Mouse (Mus musculus) kidney, adult 18-20 months (tissue): ENCODE measurements around the gene Ints6.
"Not testable (repeated sequence)": the region's sequence is repeated elsewhere in the genome, so short reads cannot be mapped to it uniquely, and the experiment has no call there.

ENCODE experiments used
- DNase-seq: peaks from one replicate; pipeline ENCODE4 v3.0.0; 2021

Gene Ints6

DNA sequence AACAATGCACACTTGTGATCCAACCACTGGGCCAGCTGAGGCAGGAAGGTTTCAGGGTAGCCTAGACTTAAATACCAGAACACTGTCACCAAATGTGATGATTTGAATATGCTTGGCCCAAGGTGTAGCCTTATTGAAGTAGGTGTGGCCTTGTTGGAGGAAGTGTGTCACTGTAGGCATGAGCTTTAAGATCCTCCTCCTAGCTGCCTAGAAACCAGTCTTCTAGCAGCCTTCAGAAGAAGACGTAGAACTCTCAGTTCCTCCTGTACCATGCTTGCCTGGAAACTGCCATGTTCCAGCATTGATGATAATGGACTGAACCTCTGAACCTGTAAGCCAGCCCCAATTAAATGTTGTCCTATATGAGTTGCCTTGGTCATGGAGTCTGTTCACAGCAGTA, 25.3 kb downstream of the Ints6 start:
- no peak for DNase-seq

DNA sequence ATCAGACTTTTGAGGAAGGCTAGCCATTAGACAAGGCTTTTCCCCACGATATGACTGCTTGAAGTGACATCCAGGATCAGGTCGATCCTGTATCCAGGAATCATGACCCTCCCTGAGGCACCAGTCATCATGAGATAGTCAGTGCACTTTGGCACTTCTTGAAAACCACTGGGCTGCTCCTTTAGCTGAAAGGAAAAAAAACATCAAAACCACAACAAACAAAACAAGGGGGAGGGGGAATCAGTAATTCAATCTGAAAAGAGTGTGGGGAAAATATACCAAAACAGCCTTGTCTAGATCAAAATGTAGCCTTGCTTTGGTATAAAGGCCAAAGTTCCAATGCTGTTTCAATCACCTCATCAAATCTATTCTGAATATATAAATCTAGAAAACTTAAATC, 27.3 kb downstream of the Ints6 start:
- DNase-seq: no peak

DNA sequence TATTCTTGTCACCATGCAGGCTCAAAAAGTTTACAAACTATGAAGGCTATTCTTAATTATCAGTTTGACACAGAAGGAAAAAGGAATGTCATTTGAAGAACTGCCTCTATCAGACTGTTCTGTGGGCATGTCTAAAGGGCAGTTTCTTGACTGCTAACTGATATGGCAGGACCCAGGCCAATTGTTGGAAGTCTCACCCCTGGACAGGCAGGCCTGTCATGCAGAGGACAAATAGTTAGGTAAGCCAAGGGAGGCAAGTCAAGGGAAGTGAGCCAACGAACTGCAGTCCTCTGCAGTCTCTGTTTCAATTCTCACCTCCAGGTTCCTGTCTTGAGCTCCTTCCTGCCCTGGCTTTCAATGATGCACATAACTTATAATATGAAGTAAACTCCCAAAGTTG, 29.1 kb downstream of the Ints6 start:
- no peak for DNase-seq

DNA sequence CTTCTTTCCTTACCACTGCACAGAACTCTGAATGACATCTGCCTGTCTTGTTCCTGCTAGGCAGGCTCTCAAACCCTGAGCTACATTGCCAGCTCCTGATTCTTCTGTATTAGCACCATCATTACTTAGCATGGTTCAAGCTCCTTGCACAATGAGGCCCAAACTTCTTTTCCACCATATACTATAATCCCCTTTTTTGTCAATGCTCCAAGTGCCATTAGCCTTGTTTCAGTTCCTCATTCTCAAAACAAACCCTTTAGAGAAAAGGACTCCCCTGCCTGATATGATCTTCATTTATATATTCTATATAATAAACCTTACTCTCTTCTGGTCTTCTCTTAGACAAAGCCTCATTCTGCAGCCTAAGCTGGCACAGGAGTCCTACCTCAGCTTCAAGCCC, 36.4 kb downstream of the Ints6 start:
- no peak for DNase-seq

DNA sequence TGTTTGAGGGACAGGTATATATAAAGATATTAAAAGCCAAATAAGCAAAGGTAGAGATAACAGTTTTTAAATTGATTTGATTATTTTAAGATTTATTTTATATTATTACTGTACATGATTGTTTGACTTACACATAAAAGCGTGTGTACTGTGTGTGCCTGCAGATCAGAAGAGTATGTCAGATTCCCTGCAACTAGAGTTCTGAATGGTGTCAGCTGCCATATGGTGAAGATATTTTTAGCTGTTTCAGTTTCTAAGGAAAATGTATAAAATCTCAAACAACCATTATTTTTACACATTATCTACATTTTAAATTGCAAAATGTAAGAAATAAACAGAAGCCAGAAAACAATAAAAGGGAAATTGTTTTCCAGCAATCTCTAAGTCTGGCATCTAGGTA, 39.3 kb downstream of the Ints6 start:
- DNase-seq: no peak

DNA sequence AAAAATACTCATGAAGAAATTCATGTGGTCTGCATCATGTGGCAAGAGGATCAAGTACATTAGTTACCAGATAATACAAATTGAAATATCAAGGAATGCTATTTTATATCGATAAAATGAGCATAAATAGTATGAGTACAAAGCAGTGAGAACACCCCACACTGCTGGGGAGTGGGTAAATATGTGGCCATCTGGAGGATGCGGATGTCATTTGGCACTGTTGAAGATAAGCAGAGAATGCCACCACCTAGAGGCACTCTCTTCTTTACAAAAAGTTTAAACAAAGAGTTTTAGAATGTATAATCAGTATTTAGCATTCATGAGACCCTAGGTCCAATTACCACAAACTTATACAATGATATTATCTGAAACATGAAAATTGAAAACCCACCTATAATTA, 42.8 kb downstream of the Ints6 start:
- no peak for DNase-seq

DNA sequence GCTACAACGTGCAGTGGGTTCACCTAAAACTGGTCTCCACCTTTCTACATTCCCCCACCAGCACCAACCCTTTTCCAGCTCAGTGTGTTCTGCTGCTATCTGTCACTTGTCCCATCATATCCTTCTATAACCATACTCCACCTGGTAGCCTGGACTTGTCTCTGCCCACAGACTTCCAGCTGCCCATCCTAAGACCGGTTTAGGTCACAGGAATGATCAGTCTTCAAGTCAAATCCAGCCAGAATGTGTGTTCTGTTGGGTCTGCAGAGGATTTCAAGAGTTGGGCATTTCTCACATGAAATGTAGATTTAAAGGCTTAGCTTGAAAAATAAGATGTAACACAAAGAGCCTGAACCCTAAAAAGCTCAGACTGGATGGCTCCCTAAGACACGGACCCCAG, 87.3 kb downstream of the Ints6 start:
- DNase-seq: no peak

DNA sequence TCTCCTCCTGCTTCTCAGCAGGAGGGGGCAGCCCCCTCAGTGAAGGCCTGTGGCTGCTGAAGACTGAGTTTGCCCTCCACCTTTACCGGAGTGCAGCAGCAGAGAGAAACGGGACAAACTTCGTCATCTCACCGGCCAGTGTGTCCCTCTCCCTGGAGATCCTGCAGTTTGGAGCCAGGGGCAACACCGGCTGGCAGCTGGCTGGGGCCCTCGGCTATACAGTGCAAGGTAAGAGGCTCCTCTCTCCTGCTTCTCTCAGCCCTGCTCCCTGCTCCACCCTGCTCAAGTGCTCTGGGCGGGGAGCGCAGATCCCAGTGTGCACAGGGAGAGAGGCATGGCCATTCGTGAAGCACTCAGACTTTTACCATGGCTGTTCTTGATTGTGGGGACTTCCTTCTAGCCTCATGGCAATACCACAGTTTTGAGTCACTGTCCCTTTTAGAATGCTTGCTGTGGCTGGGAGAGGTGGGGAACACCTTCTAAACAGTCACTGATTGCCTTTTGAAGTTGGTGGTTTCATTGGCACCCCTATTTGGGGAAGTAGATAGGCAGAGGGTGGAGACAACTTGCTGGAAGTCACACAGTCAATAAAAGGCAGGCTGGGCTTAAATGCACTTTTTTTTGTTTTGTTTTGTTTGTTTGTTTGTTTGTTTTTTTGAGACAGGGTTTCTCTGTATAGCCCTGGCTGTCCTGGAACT, 95.8 kb downstream of the Ints6 start:
- no peak for DNase-seq

DNA sequence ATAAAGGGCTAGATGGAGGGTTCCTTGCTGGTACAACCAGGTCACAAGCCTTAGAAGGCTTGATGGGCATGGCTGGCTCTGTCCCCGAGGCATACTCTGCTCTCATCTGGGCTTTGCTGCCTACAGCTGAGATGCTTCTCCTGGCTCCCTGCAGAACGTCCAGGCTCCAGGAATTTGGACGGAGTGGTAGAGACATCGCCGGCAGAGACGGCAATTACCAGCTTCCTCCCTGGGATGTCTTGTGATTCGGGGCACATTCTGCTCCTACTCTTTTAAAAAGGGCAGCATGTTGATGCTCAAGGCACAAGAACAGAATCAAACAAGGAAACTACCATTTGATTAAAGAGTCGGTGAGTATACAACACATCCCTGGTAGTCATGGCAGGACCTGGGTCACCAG, 97.6 kb downstream of the Ints6 start, which contains the start of gene Serpine3:
Serpine3 (plus strand) TSS at position 301 of the 400 bp plus-strand sequence.
- DNase-seq: no peak

DNA sequence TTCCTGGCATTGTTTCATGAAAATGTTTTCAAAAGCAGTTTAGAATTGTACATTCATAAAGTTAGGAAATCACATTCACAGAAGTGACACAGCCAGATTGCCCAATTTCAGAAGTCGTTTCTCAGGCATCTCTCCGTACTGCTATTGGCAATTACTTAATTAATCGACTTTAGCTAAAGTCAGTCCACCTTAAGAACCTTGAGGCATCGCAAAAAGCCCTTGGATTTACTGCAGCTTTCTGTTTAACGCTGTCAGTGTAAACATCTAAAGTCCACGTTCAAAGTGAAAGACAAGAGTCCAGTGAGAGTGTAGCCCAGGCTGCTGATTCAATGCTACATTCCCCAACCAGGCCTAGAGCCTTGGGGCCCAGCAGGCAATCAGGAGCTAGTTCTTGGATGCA, 98.6 kb downstream of the Ints6 start:
- DNase-seq: no peak

DNA sequence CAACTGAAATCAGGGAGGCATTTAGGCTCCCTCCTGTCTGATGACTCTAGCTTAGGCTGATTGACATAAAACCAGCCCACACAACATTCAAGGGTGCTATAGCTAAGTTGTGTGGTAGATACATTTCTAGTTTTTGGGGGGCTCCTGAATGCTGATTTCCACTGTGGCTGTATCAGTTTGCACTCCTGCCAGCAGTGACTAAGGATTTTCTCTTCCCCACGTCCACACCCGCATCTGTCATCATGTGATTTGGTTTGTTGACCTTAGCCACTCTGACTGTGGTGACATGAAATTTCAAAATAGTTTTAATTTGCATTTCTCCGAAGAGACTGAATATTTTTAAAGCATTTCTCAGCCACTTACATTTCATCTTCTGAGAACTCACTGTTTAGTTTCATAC, 103.5 kb downstream of the Ints6 start:
- DNase-seq: no peak

DNA sequence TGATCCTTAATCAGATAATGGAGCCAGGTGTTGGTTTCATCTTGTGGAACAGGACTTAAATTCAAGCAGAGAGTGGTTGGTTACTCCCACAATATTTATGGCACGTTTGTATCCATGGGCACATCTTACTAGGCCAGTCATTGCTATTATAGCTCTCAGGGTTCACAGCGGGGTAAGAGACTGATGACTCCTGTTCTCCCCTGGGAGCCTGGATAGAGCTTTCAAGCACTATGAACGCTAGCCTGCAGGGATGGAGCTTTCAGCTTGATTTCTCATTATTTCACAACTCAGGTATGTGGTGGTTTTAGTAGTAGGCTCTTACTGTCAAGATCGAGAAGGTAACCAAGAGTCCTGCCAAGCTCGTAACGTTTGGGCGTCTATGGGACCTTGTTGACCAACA, 105.0 kb downstream of the Ints6 start:
- no peak for DNase-seq

DNA sequence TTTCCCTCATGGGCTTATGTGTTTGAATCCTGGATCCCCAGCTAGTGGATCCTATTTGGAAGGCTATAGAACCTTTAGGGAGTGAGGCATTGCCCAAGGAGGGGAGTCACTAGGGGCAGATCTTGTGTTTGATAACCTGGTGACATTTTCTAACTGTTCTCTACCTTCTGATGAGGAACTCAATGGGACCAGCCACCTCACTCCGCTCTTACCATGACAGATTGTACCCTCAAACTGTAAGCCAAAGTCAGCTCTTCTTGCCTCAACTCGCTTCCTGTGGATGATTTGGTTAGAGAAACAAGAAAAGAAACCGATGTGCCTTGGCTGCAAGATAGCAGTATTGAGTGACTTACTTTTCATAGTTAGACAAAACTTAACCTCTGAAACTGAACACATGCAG, 109.2 kb downstream of the Ints6 start:
- no peak for DNase-seq

DNA sequence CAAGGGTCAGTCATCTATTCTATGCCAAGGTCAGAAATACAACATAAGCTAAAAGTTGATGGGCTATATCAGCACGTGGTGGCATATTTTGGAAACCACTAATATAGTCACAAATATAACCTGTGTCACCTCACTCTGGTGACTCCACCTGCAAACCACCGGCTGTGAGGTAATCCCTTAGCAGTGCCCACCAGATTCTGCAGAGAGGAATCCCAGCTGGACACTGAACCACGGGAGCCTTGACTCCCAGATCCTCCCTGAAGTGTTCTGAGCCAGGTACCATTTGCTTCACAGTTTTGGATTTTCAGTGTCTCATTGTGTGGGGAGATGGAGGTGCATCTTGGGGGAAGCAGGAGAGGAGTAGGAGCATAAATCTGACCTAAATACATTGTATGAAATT, 110.6 kb downstream of the Ints6 start:
- no peak for DNase-seq

DNA sequence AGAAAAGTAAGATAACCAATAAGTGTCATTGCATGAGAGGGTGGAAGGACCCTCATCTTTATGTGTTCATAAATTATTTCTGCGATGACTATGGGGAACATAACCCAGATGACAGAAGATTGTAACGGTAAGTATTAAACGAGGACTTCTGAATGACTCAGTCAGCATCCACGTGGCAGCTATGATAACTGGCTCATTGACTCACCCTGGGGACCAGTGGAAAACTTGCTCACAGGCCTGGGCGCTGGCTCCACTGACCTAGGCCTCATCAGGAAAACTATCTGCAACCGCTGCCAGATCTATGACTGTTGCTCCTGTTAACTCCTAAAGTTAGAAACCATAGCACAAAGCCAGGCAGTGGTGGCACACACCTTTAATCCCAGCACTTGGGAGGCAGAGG, 112.6 kb downstream of the Ints6 start:
- DNase-seq: no peak

DNA sequence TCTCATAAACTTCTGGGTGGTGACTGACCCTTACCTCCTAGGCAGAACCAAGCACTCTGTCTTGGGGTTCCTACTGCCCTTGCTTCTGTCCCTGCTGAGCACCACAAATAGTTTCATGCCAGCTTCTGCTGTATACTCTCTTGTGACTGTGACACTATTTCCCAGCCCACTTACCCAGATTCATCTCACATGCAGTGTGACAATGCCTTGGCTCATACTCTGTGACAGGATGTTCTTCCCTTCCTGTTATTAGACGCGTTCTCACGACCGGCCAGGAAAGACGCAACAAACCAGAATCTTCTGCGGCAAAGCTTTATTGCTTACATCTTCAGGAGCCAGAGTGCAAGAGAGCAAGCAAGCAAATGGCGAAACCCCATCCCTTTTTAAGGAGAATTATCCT, 118.6 kb downstream of the Ints6 start:
- DNase-seq: not testable (repeated sequence)

DNA sequence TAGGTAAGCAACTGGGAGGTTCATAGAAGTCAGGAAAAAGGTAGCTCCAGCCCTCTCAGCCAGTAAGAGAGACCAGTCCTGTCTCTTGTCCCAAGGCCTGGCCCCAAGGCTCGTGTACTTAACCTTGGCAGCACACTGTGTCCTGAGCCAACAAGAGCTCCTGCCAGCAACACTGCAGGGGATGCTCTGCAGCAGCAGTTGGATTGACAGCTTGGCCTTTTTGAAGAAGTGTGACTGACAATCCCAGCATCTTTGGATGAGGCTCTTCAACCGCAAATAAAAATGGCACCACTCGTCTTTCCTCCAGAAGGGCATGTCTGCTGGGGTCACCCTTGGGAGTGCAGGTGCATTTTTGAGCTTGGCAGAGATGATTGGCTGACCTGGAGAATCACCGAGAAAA, 120.6 kb downstream of the Ints6 start:
- no peak for DNase-seq

DNA sequence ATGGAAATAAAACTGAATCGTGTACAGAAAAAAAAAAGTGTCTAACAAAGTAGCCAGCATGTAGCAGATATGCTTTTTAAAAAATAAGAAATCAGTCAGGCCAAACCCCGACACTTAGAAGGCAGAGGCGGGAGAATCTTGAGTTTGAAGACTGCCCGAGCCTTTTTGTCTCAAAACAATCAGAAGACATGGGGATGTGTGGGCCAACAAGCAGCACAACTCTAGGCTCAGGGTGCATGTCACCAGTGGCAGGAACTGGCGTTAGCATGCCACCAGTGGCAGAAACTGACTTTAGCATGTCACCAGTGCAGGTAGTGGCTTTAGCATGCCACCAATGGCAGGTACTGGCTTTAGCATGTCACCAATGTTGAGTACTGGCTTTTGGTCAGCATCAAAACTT, 121.4 kb downstream of the Ints6 start:
- DNase-seq: no peak

DNA sequence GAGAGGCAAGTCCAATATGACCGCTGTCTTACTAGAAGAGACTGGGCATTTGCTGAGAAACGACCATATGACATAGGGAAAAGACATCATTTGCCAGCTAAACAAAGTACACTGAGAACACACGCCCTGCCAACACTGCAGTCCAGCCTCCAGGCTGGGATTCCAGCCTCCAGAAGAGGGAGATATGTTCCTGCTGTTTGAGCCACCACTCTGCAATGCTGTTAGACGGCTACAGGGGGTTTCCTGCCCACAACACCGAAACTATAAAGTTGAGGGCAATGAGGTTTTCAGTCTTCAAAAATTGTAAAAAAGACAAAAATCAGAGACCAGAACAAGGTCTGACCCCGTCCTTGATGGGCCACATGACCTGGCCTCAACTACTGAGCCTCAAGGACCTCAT, 121.9 kb downstream of the Ints6 start:
- DNase-seq: no peak

DNA sequence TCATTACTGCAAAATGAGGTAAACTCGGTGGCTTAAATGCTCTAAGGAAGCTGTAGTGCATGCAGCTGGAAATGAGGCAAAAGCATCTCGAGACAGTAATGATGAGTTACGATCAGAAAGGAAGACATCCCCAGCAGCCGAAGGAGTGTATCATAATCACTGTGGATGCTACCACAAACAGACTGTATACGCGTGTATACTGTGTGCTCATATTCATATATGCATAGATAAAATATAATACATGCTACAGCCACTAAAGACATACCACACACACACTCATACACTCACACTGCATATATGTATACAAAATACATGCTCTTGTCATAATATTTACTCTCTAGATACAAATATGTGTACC, 122.6 kb downstream of the Ints6 start:
- DNase-seq: no peak

DNA sequence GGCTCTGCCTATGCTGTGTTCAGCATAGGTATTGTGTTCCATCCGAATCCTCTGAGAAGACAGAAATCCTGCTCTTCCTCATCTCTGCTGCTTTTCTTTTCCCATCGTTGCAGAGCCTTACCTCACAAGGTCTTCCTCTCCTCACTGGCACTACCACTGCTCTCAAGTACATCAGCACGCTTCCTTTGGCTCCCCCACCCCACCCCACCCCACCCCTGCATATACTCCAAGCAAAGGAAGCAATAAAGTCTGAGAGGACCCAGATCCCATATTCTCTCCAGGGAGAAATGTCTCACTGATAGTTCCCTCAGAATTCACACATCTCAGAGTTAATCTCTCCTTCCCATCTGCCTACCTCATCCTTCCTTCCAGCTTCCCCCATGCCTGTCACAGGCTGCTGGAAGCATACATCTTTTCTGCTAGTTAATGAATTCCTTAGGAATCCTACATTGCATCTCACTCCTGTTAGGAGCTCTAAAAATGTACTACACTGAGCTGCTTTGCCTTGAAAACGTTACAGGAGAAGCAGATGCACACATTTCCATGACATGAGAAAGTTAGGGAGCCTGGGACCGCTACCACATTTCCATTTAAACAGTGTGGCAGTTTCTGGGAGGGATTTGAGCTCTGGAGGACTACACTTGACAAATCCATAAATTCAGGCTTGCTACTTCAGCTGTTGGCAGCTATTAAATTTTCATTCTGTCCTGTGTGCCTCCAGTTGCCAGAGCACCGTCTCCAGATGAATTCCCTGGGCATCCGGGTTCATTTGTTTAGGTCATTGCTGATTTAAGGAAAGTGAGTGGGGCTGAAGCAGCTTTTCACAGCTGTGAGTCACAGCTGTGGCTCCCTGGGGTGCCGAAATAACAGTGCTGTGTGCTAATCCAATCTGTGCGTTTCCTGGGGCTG, 123.3 kb downstream of the Ints6 start:
- no peak for DNase-seq

DNA sequence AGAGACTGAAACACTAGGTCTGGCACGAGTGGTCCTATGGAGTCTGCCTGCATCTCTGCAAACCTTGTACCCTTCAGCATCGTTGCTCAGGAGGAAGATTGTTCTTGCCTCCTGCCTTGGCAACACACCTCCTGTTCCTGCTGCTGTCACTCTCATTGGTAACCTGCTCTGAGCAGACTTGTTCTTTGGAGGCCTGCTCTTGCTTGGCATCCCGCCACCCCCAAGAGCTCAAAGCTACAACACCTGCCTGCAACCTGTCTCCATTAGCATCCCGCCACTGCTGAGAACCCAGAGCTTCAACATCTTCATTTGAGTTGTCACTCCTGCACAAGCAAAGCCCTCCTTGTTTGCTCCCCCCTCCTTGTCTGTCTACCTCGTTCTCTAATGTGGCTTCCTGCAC, 133.0 kb downstream of the Ints6 start:
- DNase-seq: no peak
